Mouse (Mus musculus): ENCODE measurements around the gene Col3a1. TPM values are rescaled to one million over a fixed set of nuclear protein-coding genes. Genes with fewer than 3 reads are reported as not detected.

Gene Col3a1
- 1 to 10 TPM; 2.8 to 3.8 TPM for total RNA-seq (2023)

GRCm38 (mm10) chr1:45311388-45311787 is at the start of gene Col3a1:
Gene Col3a1, plus strand, starts transcription at chr1:45311538.

Other genes starting within 250 kb of the Col3a1 start
- gene Col5a2, start 191.7 kb downstream of the Col3a1 start, total RNA-seq (2023) = under 1 TPM; 0.13 to 0.15 TPM

All from monocyte, adult 59 days (primary cell).